Mouse (Mus musculus): ENCODE measurements around the gene Gng11. TPM values are rescaled to one million over a fixed set of nuclear protein-coding genes. Genes with fewer than 3 reads are reported as not detected.
A peak's percentile ranks its signal among the peaks of the same experiment; 100 is the strongest.

The Gng11 gene
- total RNA-seq (2021): 10 to 100 TPM; 28.0 to 35.3 TPM
- long read RNA-seq, experiment 1, transcript Gng11-201 (2 exons, 919 nt): major isoform, 29 of 30 reads
- long read RNA-seq, experiment 1, partial matches to known transcripts: 1 of 30 reads
- long read RNA-seq, experiment 1, other reads (novel, unspliced or antisense): 0 of 30 reads
- long read RNA-seq, experiment 2, transcript Gng11-201 (2 exons, 919 nt): major isoform, 22 of 24 reads
- long read RNA-seq, experiment 2, partial matches to known transcripts: 2 of 24 reads
- long read RNA-seq, experiment 2, other reads (novel, unspliced or antisense): 0 of 24 reads

GRCm38 (mm10) chr6:4003890-4004306, at the start of gene Gng11:
Gng11 (plus strand) TSS chr6:4003904.
- DNase-seq: peak; percentile 66 to 75

GRCm38 (mm10) chr6:3954969-3955368, 48.7 kb upstream of the Gng11 start:
- no peak for DNase-seq

- peak; percentile 23 to 38 for DNase-seq
Measured at GRCm38 (mm10) chr6:3967676-3968626, 35.8 kb upstream of the Gng11 start.

GRCm38 (mm10) chr6:3973679-3974078, 30.0 kb upstream of the Gng11 start:
- DNase-seq: no peak

GRCm38 (mm10) chr6:3982661-3983284, 20.9 kb upstream of the Gng11 start:
- no peak for DNase-seq

GRCm38 (mm10) chr6:3988750-3989149, 15.0 kb upstream of the Gng11 start, which contains the start of gene Tfpi2:
Tfpi2 (minus strand) TSS chr6:3988919.
- no peak for DNase-seq

GRCm38 (mm10) chr6:3993492-3993891, 10.2 kb upstream of the Gng11 start, which contains the start of gene Gngt1:
Gngt1 (plus strand) TSS chr6:3993792.
- DNase-seq: no peak

- no peak for DNase-seq
Measured at GRCm38 (mm10) chr6:3998089-3998488, 5.6 kb upstream of the Gng11 start.

- DNase-seq: no peak
Measured at GRCm38 (mm10) chr6:3999296-3999695, 4.4 kb upstream of the Gng11 start.

- no peak for DNase-seq
Measured at GRCm38 (mm10) chr6:4000716-4001115, 3.0 kb upstream of the Gng11 start.

- DNase-seq: no peak
Measured at GRCm38 (mm10) chr6:4003445-4003844, 259 bp upstream of the Gng11 start.

GRCm38 (mm10) chr6:4004808-4005207, 1.1 kb downstream of the Gng11 start:
- DNase-seq: no peak

GRCm38 (mm10) chr6:4008501-4009040, 4.9 kb downstream of the Gng11 start:
- no peak for DNase-seq

- DNase-seq: no peak
Measured at GRCm38 (mm10) chr6:4009548-4009947, 5.8 kb downstream of the Gng11 start.

GRCm38 (mm10) chr6:4022645-4023044, 18.9 kb downstream of the Gng11 start:
- DNase-seq: no peak

- DNase-seq: no peak
Measured at GRCm38 (mm10) chr6:4026367-4026766, 22.7 kb downstream of the Gng11 start.

GRCm38 (mm10) chr6:4030956-4031355, 27.3 kb downstream of the Gng11 start:
- peak in 1 of 2 experiments; percentile 49 for DNase-seq

- no peak for DNase-seq
Measured at GRCm38 (mm10) chr6:4041821-4042220, 38.1 kb downstream of the Gng11 start.

- no peak for DNase-seq
Measured at GRCm38 (mm10) chr6:4047200-4047599, 43.5 kb downstream of the Gng11 start.

- DNase-seq: no peak
Measured at GRCm38 (mm10) chr6:4052843-4053242, 49.1 kb downstream of the Gng11 start.

- no peak for DNase-seq
Measured at GRCm38 (mm10) chr6:4054387-4054786, 50.7 kb downstream of the Gng11 start.

Measured in adrenal gland, postnatal 36 days (tissue).